Mouse (Mus musculus) thymus, postnatal 25 days (tissue): ENCODE data around the gene Rcn3.
"Not testable (repeated sequence)": the region's sequence is repeated elsewhere in the genome, so short reads cannot be mapped to it uniquely, and the experiment has no call there.

Experiments
- DNase-seq: peaks from one replicate; pipeline ENCODE4 v3.0.0; 2022

Rcn3 gene

DNA sequence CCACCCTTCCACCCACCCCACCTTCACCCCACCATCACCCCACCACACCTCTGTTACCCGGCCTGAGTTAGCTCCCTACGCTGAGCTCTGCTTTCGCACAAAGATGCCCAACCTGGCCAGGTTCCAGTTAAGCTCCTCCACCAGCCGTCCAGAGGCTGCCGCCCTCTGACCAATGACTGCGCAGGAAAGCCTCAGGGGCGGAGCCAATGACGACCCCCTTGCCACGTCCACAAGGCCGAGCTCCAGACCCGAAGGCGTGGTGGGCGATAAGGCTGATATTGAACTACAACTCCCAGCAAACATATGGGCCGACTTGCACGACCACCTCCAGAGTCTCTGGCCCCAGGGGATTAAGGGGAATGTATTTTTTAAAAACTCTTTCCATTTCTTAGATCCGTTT lies at the start of gene Rcn3:
Rcn3 (minus strand) TSS at position 174 of the 400 bp plus-strand sequence.
- no peak for DNase-seq

DNA sequence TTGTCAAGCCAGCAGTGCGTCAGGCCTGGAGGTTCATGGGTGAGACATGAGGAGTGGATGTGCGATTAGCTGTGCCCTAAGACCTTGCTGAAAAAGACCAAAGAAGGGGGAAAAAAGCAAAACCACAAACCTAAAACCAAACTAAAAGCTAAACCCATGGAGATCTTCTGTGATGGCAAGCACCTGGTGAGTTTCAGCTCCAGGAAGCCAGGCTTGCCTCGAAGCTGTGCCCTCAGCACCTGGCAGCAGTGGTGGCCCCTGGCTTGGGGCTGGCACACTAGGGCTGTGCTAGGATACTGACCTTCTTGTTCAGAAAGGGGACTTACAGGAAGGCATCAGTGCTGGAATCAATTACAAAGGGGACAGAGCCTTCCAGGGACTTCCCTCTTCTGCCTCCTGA lies 49.3 kb upstream of the Rcn3 start:
- peak; percentile 61 for DNase-seq

DNA sequence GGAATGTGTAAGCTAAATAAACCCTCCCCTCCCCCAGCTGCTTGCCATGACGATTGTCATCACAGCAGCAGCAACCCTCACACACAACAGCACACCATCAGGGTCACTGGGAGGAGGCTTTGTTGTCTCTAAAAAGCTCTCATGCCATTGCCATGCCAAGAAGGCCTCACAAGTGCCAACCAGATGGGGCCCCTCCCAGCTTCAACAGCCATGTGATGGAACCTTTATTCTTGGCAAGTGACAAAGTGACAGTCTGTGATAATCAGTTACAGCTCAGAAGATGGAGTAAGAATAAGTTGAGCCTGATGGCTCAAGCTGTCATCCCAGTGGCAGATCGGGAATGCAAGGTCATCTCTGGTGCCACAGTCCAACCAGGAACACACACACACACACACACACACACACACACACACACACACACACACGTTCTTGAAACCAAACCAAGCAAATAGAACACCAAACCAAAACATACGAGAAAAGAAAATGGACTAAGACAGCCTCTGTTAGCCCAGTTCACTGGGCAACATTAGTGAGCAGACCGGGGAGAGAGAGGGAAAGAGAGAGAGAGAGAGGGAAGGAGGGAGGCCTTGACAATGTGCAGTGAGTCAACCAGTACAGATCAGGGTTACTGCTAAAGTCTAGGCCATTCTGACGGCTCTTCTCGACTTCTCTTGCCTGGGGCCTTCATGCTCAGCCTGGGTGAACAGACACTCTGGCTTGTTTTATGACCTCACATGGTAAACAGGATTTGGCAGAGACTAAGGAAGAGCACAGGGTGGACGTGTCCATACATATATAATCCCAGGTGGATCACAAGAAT lies 48.1 kb upstream of the Rcn3 start:
- DNase-seq: no peak

DNA sequence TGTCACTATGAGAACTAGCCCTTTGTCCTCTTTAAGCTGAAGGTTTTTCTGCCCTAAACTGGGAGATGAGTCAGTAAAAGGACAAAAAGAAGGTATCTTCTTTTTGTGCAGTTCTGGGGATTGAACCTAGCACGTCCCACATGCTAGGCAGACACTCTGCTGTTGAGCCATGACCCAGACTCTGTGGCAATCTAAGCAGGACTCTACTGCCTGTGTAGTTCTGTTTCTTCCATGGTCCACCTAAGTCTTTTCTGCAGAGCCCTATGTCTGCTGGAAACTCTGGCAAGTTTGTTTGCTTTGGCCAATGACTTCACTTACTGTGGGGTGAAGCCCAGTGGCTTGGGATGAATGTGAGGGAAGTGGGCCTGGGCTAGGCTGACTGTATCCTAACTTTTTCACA lies 46.4 kb upstream of the Rcn3 start:
- no peak for DNase-seq

DNA sequence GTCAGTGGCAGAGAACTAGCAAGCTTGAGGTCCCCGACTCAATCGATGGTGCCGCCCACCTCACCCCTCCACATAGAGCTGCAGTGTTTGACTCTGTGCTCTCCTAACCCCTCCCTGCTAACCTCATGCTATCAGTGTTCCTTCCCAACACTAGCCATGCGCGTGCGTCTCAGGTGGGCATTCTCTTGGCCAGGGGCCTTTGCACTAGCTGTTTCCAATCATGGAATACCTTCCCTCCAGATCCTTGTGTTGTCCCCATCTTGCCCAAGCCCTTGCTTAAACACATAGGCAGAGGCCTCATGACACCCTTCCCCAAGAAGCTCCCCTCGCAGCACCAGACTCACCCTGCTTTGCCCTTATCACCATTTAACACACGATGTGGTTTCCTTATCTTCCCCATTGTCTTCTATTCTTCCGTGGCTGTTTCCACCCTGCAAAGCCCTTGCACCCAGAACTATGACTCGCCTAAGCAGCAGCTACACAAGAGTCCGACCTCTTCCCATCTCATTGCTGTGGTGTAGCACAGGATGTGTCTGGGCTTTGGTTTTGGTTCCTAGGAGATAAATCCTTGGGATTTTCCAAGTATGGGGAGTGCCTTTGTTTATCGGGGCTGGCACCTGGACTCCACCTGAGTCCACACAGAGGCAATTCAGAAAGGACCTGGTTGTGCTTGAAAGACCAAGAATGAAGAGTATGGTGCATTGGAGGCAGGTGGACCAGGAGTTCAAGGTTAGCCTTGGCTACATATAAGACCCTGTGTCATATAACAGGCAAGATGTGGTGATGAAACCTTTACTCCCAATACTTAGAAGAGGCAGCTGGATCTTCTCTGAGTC lies 45.4 kb upstream of the Rcn3 start:
- peak; percentile 49 for DNase-seq

DNA sequence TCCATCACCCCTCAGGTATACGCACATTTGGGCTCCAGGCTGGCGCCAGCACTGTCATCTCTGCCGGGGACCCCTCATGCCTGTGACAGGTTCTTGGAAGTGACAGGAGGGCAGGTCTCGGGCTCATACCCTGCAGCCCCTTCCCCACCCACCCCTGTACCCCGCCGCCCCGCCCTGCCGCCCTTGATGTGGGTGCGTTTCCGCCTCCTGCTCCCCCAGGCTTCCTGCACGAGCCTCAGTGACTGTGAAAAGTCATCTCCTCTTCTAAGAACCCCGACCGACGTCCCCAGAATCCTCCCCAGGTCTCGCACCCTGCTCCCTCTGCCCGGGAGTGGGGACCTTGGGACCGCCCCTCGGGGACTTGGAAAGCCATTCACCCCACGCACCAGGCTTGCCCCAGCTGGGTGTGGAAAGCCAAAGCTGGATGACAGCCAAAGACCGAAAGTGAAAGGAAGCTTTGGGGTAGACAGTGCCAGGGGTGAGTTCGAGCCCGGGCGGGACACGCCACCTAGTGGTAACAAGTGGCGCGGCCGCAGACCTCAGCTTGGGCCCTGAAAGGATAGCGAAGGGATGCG lies 44.1 kb upstream of the Rcn3 start, which contains the start of the genes Gm45713 and Flt3l:
Gm45713 (minus strand) TSS at position 239 of the 575 bp plus-strand sequence.
Flt3l (minus strand) TSS at position 440 of the 575 bp plus-strand sequence.
- peak; percentile 93 for DNase-seq

DNA sequence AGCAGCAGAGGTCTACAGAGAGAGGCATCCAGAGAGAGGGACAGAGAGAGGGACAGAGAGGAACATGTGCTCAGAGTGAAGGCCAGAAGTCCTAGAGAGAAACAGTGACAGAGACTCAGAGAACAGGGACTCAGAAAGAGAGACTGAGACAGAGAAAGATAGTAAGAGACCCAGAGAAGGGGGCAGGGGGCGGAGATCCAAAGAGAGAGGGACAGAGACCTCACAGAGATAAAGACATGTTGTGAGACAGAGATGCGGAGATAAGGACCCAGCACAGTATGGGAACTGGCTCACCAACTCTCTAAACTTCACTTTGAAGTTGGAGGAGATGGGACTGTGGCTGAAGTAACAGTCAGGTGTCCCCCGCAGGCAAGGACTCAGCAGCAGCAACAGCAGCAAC lies 43.3 kb upstream of the Rcn3 start:
- peak; percentile 34 for DNase-seq

DNA sequence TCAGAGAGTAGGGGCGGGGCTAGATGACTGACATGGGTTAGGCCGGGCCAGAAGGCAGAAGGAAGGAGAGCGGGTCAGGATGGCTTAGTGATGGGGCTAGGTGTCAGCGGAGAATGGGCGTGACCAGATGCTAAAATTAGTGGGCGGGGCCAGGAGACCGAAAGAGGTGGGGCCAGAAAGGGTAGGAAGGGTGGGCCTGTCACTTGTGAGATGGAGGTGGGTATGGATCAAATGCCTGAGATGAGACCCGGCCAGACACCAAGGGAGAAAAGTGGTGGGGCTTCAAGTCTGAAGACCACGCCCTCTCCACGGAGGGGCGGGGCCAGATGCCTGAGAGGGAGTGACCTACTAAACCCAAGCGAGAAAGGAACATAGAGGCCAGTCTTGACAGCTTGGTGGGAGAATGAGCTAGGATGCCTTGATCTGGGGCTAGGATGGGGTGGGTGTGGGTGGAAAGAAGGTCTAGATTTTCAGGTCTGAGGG lies 42.6 kb upstream of the Rcn3 start:
- peak; percentile 59 for DNase-seq

DNA sequence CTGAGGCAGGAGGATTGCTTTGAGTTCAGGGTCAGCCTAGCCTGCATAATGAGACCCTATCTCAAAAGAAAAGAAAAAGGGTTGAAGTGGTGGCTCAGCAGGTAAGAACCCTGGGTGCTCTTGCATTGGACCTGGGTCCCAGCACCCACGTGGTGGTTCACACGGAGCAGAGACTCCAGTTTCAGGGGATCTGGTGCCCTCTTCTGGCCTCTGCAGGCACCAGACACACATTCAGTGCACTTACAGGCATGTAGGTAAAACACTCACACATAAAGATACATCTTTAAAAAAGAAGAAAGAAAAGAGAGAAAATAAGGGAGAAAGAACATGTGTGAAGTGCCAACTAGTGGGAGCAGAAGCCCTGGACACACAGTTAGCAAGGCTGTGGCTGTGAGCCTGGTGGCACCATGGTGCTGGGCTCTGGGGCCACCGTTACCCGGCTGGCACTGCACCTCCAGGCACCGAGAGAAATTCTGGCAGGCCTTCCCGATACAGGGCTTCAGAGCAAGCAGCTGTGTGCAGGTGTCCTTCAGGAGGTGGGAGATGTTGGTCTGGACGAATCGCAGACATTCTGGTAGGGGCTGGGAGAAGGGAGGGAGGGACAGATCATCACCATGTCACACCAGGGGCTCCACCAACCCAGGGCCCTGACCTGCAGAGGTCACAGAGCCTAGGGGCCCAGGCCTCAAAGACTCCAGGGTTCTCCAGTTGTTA lies 41.6 kb upstream of the Rcn3 start:
- DNase-seq: peak; percentile 23

DNA sequence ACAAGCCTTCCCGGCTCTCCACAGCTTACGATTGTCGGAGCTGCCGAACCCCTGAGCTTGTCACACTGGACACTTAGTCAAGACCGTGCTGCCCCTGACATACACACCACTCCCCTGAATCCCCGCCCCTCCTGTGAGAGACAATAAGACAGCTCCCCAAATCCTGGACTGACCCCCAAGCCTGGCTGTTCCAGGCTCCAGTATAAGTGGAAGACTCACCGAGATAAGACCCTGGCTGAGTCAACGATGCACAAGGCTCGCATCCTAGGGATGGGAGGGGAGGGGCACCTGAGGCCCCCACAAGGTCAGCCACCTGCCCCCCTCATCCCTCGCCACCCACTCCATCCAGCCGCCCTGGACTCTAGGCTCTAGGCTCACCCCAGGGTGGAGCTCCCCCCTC lies 39.8 kb upstream of the Rcn3 start:
- DNase-seq: no peak

DNA sequence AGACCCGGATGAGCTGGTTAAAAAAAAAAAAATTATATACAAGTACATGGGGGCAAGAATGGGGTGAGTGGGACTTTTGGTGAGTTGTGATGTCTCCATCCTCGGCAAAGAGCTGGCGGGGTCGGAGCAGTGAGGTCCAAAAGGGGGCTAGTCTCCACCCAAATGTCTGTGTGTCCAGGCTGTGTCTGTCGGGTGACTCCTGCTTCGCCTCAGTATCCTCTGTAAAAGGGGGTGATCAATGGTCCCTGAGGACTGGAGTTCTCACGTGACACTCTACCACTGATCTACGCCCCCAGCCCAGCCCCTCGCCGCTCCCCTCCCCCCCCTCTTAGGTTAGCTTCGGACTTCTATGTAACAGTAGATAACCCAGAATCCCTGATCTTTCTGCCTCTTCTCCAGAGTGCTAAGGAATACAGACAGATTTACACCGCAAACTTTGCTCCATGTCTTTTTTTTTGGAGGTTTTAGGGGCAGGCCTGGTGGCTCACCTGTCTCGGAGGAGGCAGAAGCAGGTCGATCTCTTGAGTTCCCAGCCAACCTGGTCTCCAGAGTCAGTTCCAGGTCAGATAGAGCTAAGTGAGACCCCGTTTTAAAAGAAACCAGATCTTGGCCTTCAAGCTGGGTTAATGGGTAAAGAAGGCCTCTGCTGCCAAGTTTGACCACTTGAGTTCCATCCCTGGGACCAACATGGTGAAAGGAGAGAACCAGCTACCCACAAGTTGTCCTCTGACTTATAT lies 37.9 kb upstream of the Rcn3 start:
- DNase-seq: no peak

DNA sequence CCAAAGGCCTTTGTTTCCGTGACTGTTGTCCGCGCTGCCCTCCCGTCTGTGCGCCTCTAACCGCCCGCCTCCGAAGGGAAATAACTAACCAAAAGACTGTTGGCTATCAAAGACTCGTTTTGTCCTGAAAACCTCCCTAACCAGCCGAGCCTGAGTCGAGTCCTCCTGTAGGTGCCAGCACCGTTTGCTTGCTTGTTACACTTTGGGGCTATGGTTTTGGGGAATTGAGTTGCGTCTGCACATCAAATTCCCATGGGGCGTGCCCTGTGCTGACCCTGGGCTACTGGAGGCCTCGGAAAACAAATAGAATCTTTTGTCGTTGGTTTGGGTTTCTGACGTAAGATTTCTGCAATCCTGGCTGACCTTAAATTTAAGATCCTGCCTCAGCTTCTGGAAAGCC lies 37.3 kb upstream of the Rcn3 start:
- DNase-seq: no peak

DNA sequence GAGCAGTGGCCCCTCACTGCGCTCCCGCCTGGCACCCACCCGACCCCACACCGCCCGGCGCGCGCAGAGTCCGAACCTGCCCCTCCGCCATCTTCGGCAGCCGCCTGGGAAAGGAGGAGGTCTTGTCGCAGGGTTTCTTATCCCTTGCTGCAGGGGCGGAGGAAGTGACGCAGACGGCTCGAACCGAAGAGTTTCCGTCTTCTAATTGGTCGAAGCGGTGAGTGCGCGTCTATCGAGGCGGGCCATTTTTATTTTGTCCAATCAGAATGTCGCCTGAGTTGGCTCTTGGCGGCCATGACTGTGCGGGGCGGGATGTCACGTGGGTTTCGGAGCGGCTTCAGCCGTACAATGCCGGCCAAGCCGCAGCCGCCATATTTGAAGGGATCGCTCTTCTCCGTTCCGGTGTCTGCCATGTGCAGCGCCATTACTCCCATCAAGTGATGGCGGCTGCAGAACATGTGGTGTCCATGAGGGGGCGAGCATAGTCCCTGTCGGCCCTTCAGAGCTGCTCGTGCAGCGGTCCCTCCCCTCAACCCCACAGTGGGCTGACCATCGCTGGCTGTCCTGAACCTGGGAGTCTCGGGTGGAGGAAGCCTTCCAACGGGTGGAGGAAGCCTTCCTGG lies 36.7 kb upstream of the Rcn3 start, which contains the start of gene Rpl13a:
Rpl13a (minus strand) TSS at position 138 of the 623 bp plus-strand sequence.
- peak; percentile 98 for DNase-seq

DNA sequence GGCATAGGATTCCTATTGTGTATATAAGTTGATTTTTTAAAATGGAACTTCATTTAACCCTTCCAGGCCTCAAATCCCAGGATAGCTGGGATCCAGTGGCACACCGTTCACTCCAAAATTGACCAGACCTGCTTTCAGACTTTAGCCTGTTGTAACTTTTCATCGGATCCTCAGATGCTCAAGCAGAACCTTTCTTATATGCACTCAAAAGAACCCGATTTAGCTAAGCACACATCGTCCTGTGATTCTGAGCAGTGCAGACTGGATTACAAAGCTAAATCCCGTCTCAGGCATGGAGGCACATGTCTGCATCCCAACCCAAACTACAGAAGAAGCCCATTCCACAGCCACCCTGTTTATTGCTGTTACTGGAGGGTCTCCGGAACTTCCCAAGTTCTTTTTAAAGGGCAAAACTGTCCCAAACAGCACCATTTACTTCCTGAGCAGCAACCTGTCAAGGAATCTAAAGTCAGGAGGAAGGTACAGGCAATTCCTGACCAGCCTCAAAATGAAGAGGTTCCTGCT lies 35.7 kb upstream of the Rcn3 start:
- peak; percentile 17 for DNase-seq

DNA sequence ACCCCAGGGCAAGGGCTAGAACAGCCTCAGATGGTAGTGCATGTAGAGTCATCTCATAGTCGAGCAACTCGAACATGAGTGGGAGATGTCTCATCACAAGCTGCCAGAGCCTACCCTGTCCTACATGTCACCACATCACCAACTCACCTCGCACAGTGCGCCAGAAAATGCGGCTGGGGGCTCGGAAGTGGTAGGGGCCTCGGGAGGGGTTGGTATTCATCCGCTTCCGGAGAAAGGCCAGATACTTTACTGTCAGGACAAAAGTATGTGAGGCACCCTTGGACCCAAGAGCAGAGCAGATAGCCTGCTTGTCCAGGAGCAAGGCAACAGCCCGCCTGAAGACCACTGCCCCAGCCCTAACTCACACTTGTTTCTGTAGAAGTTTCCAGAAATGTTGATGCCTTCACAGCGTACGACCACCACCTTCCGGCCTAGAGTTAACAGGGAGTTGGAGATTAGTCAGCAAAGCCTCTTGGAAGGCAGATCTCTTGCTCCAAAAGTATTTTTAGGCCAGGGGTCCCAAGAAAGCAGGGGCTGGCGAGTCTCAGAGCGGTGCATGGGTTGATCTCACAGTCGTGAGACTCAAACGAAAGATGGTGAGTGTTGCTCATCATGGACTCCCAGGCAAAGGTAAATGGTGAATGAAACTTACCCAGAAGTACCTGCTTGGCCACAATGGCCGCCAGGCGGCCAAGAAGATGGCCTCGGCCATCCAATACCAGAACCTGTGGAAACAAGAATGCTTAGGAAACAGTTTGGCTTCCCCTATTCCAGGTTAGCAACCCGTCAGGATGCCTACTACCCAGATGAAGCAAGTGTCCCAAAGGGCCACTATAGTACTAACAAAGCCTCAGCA lies 35.1 kb upstream of the Rcn3 start:
- DNase-seq: peak; percentile 35

DNA sequence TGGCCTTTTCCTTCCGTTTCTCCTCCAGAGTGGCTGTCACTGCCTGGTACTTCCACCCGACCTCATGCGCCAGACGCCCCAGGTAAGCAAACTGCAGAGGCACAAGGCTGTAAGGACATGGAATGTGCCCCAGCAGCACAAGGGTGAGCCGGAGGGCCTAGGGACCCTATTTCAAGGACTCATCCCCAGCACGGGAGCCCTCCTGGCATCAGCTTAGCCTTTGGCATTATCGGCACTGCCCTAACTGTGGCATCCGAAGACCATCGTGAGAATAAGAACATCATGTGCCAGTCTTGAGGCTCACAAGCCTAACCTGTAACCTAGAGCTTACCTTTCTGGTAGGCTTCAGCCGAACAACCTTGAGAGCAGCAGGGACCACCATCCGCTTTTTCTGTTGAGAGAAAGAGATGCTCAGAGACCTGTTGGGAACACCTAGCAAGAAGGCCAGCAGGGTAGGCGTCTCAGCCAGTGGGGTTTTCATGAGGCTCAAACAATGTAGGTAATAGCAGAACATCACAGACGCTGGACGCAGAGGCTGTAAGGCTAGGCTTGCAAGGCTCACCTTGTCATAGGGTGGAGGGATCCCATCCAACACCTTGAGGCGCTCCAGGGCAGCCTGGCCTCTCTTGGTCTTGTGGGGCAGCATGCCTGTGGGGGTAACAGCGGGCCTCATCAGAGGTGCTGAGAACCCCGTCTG lies 34.3 kb upstream of the Rcn3 start:
- peak; percentile 11 for DNase-seq

DNA sequence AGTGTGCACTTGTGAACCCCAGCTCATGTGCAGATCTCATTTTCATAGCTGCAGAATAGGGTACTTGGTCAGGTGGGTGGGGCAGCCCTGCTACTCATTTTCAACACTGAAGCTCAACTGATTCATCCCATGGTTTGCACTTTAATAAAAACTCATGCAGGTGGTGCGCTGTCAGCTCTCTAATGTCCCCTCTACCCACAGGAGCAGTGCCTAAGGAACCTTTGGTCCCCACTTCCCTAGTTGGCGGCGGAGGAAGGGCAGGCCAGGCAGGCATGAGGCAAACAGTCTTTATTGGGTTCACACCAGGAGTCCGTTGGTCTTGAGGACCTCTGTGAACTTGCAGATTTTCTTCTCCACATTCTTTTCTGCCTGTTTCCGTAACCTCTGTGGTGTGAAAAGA lies 33.6 kb upstream of the Rcn3 start:
- DNase-seq: not testable (repeated sequence)

DNA sequence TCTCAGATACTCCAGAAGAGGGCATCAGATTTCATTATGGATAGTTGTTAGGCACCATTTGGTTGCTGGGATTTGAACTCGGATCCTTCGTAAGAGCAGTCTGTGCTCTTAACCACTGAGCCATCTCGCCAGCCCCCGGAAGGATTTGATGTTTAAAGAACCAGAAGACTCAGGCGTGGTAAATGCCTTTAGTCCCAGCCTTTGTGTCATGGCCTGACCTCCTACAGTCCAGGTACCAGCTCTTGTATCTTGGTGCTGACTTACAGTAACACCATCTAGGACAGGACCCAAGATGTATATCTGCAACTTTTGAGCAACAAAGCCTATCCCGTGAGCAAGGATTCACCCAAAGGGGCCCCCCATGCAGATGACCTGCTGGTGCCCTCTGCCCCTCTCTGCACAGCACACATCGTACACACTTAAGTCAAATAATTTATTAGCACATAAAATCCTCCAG lies 33.2 kb upstream of the Rcn3 start:
- DNase-seq: peak; percentile 12
